Mouse (Mus musculus) kidney, adult 2 months (tissue): Measurements from ENCODE around the gene Hnrnpul1.

Experiments used
- CTCF ChIP-seq: fragments of 200-500 bp; conservative IDR thresholded peaks from 2 replicates; pipeline ENCODE4 v1.5.1; 2011; ENCODE audit warnings: low read depth, mild to moderate bottlenecking, control low read depth, low read length, moderate library complexity, mixed read lengths; ENCODE audit not compliant: insufficient read depth, insufficient read length
- POLR2A ChIP-seq: fragments of 200-500 bp; IDR thresholded peaks from one replicate; pipeline ENCODE4 v1.6.1; 2011; ENCODE audit warnings: low read depth, low read length, control low read depth

DNA sequence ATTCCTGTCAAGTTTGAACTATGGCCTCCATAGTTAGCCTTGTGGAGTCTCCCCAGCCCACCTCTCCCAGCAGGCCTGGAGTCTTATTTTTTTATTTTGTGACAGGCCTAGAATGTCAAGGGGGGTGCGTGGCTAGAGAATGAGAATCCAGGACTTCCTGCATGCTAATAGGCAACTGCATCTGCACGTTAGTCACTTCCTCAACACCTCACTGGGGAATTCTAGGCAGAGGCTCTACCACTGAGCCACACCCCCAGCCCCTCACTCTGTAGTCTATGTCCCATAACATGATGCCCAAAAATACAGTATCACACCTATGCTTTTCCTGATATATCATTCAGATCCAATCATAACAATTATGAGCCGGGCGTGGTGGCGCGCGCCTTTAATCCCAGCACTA lies 77.5 kb downstream of the Hnrnpul1 start:
- TF ChIP-seq CTCF, result no peak
- TF ChIP-seq POLR2A, result no peak
